Mouse (Mus musculus) adrenal gland, postnatal 14 days (tissue): ENCODE measurements at regions not wholly inside any gene's neighbourhood (a gene's known extent, or its start where the extent isn't known, plus 50 kb on each side); places are given as distances from the start of the nearest gene placed in this dataset.
"Not testable (repeated sequence)": the region's sequence is repeated elsewhere in the genome, so short reads cannot be mapped to it uniquely, and the experiment has no call there.

Experiments
- DNase-seq: peaks from one replicate; pipeline ENCODE4 v3.0.0; 2021; ENCODE audit warnings: mixed read lengths

- DNase-seq = no peak
These were observed 207.5 kb upstream of the 4931417E11Rik start for GRCm38 (mm10) chr6:73676979-73677378.

- DNase-seq = no peak
These were observed 199.9 kb upstream of the 4931417E11Rik start for GRCm38 (mm10) chr6:73669401-73669800.

GRCm38 (mm10) chr6:73658988-73659387, 189.5 kb upstream of the 4931417E11Rik start:
- DNase-seq = no peak

- DNase-seq = no peak
These were observed 175.9 kb upstream of the 4931417E11Rik start for GRCm38 (mm10) chr6:73645378-73645777.

GRCm38 (mm10) chr6:73644778-73645267, 175.4 kb upstream of the 4931417E11Rik start:
- DNase-seq = no peak

- no peak for DNase-seq
These were observed 159.1 kb upstream of the 4931417E11Rik start for GRCm38 (mm10) chr6:73628600-73628999.

GRCm38 (mm10) chr6:73626451-73626850, 157.0 kb upstream of the 4931417E11Rik start:
- no peak for DNase-seq

- no peak for DNase-seq
These were observed 154.7 kb upstream of the 4931417E11Rik start for GRCm38 (mm10) chr6:73624211-73624610.

- DNase-seq = no peak
These were observed 152.5 kb upstream of the 4931417E11Rik start for GRCm38 (mm10) chr6:73621839-73622426.

GRCm38 (mm10) chr6:73612266-73612665, 142.8 kb upstream of the 4931417E11Rik start:
- DNase-seq = no peak

GRCm38 (mm10) chr6:73611839-73612238, 142.4 kb upstream of the 4931417E11Rik start:
- no peak for DNase-seq

- DNase-seq = no peak
These were observed 140.7 kb upstream of the 4931417E11Rik start for GRCm38 (mm10) chr6:73610048-73610624.

GRCm38 (mm10) chr6:73587686-73588085, 118.2 kb upstream of the 4931417E11Rik start:
- no peak for DNase-seq

- no peak for DNase-seq
These were observed 107.2 kb upstream of the 4931417E11Rik start for GRCm38 (mm10) chr6:73576708-73577107.

- no peak for DNase-seq
These were observed 90.5 kb upstream of the 4931417E11Rik start for GRCm38 (mm10) chr6:73560000-73560399.

GRCm38 (mm10) chr6:73530559-73530958, 61.1 kb upstream of the 4931417E11Rik start:
- DNase-seq = no peak

GRCm38 (mm10) chr6:73530098-73530497, 60.6 kb upstream of the 4931417E11Rik start:
- no peak for DNase-seq

GRCm38 (mm10) chr6:73523658-73524057, 54.2 kb upstream of the 4931417E11Rik start:
- peak; percentile 17 for DNase-seq

- not testable (repeated sequence) for DNase-seq
These were observed 50.4 kb upstream of the 4931417E11Rik start for GRCm38 (mm10) chr6:73519894-73520293.
